Comparison of ENCODE assay signal across 14 mouse cellular contexts in the genomic region with DNA sequence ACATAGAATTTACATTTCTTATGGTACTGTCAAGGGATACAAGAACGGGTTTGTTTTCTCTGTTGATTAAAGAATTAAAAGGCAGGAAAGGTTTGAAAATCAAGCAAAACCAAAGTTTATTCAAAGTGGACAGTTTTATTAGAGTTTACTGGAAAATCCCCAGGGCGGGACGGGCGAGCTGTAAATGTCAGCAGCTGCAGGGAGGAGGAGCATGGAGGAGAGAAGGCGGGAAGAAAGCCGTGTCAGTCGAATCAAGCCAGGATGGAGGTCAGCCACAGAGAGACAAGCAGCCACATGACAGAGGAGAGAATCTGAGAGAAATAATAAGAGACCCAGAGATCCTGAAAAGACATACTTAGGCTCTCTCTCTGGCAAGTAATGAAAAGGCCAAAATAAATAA.
DNase-seq lines count a peak whose midpoint lies in the region; ATAC-seq and TF ChIP-seq lines count a peak whose summit lies in the region.
"Had no signal": no experiment of that assay in that cellular context is flagged by ENCODE, and none has a peak within 500 bp of the region (broad histone marks: within the 10 kb centered on the region; RNA-seq: fewer than 3 reads in every experiment).

No protein-coding gene starts in this region.

- intact Hi-C loops in left cerebral cortex, postnatal 14 days (cut with DNase I), result no loop called here

- no peaks in the 10 kb centered on the region for H3K36me3 ChIP-seq in lung, embryonic 14.5 days (ENCODE audit: insufficient read depth)

- no peak overlapping the region for H3K27ac ChIP-seq in lung, embryonic 14.5 days (ENCODE audit: low read depth)
- H3K27ac ChIP-seq: layer of hippocampus, adult 2 months had no signal

- H3K4me2 ChIP-seq in lung, embryonic 14.5 days, result no peak overlapping the region

- H3K4me1 ChIP-seq in lung, embryonic 14.5 days (ENCODE audit: insufficient read depth), result no peaks in the 10 kb centered on the region

- H3K9me3 ChIP-seq in lung, embryonic 14.5 days (ENCODE audit: low read depth, low read length), result no peaks in the 10 kb centered on the region
- H3K9me3 ChIP-seq: megakaryocyte, embryonic 14.5 days had no signal

- peak; percentile 6 to 19 for DNase-seq in adrenal gland, adult (ENCODE audit: inconsistent age in 2 of 2, low spot score in 1 of 2)
- DNase-seq in adrenal gland, adult 2 months, result no peak
- peak; percentile 32 for DNase-seq in lung, embryonic 14.5 days
- no peak for DNase-seq in lung, postnatal 4 days
- DNase-seq in kidney, adult 18-20 months, result peak; percentile 5
- peak; percentile 50 to 67 for DNase-seq in kidney, postnatal 4 days
- no peak for DNase-seq in thymus, adult 18-20 months
- no peak for DNase-seq in left cerebral cortex, postnatal 14 days (ENCODE audit: low spot score in 2 of 2)
- DNase-seq: cerebellum, adult 11-12 months; retina, postnatal 1 day; thymus, postnatal 25 days had no signal

- H3K4me3 ChIP-seq in lung, embryonic 14.5 days (ENCODE audit: low read depth, low read length), result no peak overlapping the region
- H3K4me3 ChIP-seq: erythroblast, embryonic 14.5 days; layer of hippocampus, adult 2 months; megakaryocyte, embryonic 14.5 days had no signal

- no peak for TF ChIP-seq CTCF in lung, embryonic 14.5 days (IDR thresholded peaks at IDR 0.05; ENCODE audit: low read depth)

- no peaks in the 10 kb centered on the region for H3K27me3 ChIP-seq in lung, embryonic 14.5 days (ENCODE audit: insufficient read depth, low read length)

- ATAC-seq in lung, embryonic 14.5 days (ENCODE audit: insufficient read depth), result no peak

- no peak overlapping the region for H3K9ac ChIP-seq in lung, embryonic 14.5 days

- WGBS in lung, embryonic 14.5 days, result 38% methylated on average over 7 of the region's 7 CpGs

Comparison
In these comparisons a context has a peak if more than half of its experiments do, and no peak if none do; other contexts are left out.
1. DNase-seq: peak in adrenal gland, adult (2 of 2), lung, embryonic 14.5 days (single experiment), kidney, adult 18-20 months (single experiment) and kidney, postnatal 4 days (2 of 2); none in adrenal gland, adult 2 months (single experiment), lung, postnatal 4 days (0 of 2), thymus, adult 18-20 months (0 of 2) and left cerebral cortex, postnatal 14 days (0 of 2).